Mouse (Mus musculus) heart, adult 11 months (tissue): ENCODE data around the gene Il1a.

ENCODE experiments used
- DNase-seq: peaks from one replicate; pipeline ENCODE4 v3.0.0; 2022

The Il1a gene

DNA sequence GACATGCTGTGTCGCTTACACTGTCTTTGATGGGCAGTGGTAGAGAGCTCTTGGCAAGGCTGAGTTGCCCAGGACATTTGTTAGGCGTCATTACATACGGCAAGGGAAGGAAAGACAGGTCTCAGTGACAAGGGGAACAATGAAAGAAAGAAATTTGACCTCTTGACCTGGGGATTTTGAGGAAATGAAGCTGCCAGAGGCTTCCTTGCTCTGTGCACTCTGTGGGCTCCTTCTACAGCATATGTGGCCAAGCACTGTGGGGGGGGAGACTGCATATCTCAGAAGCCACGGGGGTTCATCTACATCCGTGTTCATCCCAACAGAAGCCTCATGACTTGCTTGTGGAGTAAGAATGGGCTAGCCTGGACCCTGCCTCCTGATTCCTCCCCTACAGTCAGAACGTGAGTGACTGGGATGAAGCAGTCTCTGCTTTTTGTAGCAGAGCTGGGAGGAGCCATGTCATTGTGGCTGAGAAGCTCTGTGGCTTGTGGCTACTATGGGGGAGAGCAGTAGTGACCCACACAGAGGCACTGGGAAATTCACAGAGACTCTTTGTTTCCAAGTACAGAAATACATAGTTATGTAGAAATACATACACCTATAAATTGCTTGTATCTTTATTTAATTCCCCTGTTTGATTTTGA lies 48.5 kb downstream of the Il1a start:
- DNase-seq, result peak; percentile 86

- DNase-seq, result peak; percentile 70
Measured at GRCm38 (mm10) chr2:129260646-129261045, 49.1 kb downstream of the Il1a start.

DNA sequence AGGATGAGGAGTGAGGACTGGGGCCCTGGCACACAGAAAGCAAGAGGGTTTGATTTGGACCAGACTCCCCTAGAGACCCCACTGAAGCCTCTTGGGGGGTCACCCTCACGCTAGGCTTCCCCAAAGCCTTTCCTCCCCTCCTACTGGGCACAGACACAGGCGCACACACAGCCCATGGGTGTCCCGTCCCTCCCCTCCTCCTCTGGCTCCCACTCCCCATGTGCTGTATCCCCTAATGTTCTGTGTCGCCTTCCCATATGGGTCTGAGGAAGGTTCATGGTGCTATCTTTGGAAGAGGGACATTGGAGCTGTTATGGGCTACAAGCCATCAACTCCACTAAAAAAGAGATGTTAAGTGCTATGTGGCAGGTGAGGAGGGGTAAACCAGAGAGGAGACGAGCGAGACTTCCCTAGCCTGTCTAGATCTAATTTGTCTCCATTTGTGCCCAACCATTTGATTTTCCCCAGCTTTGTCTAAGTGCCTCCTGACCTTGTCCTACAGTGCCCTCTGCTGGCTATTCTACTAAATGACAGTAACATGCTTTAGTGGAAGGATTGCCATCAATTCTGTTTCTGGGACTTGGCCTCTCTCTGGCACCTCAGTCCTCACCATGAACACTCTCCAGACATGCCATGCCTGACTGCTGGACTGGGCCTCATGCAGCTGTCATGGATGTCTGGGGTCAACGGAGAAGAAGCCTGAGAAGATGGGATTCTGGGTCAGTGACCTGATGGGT lies 51.1 kb downstream of the Il1a start:
- peak; percentile 89 for DNase-seq

DNA sequence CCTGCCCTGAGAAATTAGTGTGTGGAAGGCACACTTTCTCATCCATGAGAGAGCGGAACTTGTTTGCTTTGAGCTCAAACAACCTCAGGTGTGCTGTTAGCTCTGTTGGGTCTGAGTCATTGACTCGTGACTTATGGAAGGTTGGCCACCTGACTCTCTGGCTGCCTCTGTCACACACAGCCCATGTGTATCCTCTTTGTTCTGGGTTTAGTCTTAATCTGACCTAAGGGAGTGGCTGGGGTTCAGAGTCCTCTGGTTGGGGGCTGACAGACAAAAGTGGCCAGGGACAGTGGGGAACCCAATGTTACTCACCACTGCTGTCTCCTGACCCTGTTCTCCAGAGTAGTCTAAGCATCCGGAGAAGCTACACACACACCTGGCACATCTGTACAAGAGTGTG lies 51.7 kb downstream of the Il1a start:
- DNase-seq, result peak; percentile 56

DNA sequence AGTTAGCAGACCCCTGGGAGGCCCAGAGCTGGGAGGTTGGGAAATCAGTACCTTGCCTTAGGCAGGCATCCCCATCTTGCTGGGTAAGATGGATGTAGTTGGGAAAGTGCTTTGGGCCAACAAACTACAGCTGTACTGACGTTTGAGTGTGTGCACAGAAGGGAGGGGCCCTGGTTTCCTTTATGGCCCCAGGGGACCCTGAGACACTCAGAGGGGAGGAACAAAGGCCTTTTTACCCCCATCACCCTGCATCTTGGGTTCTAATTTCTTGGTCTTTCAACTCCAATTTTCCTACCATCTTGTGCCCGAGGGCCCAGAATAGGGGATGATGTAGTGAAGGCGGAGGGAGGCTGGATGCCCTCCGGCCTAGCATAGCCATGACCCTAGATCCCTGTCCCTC lies 53.8 kb downstream of the Il1a start:
- DNase-seq, result peak; percentile 73

DNA sequence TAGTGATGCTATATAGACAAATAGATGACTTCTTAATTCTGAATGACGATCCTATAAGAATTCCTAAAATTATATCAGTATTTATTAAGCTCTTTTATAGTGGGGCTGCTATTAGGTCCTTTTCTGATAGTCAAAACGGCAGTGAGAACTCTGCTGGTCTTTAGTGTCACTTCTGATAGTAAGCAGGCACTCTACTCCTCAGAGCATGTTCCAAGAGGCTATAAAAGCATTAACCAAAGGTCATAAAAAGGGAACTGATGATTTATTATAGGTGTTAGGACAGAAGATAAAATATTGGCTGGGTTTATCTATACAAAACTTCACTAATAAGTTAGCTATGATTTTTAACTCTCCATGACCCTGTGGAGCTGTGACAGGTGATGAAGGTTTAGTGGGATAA lies 55.7 kb downstream of the Il1a start:
- DNase-seq, result no peak

DNA sequence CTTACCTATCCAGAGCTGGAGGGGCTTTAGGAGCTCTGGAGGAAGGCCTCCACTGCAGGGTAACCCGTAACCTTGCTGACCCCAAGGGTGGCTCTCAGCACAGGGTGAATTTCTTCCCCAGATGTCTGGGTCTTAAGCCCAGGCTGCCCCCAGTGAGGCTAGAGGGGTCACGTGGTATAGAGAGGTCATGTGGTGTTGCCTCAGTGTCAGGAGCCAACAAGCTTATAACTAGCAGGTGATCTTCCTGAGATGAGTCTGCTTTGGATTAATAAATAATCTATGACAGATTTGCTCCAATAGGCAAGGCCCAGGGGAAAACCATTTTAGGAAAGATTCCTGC lies 56.2 kb downstream of the Il1a start:
- DNase-seq, result peak; percentile 60

- DNase-seq, result peak; percentile 66
Measured at GRCm38 (mm10) chr2:129252836-129253630, 56.7 kb downstream of the Il1a start.
